Mouse (Mus musculus): ENCODE results near the gene Ston2. TPM values are rescaled to one million over a fixed set of nuclear protein-coding genes. Genes with fewer than 3 reads are reported as not detected.

Gene Ston2
- polyA plus RNA-seq, 1 experiment from 2014 or later: 9.8 TPM

GRCm38 (mm10) chr12:91744091-91744490 lies 44.1 kb downstream of the Ston2 start:
- WGBS: 80% methylated on average over 6 of the region's 6 CpGs
- Histone ChIP-seq H3K27ac (no peak overlapping the region), H3K4me2 (no peak overlapping the region), H3K27me3 (replicated peaks) (no peaks in the 10 kb centered on the region), H3K4me1 (peaks cover 8% of the 10 kb centered on the region), H3K4me3 (replicated peaks) (no peak overlapping the region), H3K36me3 (no peaks in the 10 kb centered on the region), H3K9ac (no peak overlapping the region), H3K9me3 (no peaks in the 10 kb centered on the region)
- ATAC-seq (ENCODE audit: insufficient read depth, low FRiP score, low read depth): no peak

GRCm38 (mm10) chr12:91742916-91743315 lies 45.3 kb downstream of the Ston2 start:
- Histone ChIP-seq H3K9ac (no peak overlapping the region), H3K27ac (no peak overlapping the region), H3K4me3 (replicated peaks) (no peak overlapping the region), H3K36me3 (no peaks in the 10 kb centered on the region), H3K9me3 (no peaks in the 10 kb centered on the region), H3K4me2 (no peak overlapping the region), H3K4me1 (peaks cover 8% of the 10 kb centered on the region), H3K27me3 (replicated peaks) (no peaks in the 10 kb centered on the region)
- no peak for ATAC-seq (ENCODE audit: insufficient read depth, low FRiP score, low read depth)
- WGBS: 87% methylated on average over 7 of the region's 7 CpGs

GRCm38 (mm10) chr12:91738381-91738780 lies 49.8 kb downstream of the Ston2 start:
- ATAC-seq (ENCODE audit: insufficient read depth, low FRiP score, low read depth): no peak
- Histone ChIP-seq H3K9ac (no peak overlapping the region), H3K9me3 (no peaks in the 10 kb centered on the region), H3K4me3 (replicated peaks) (no peak overlapping the region), H3K36me3 (no peaks in the 10 kb centered on the region), H3K27me3 (replicated peaks) (no peaks in the 10 kb centered on the region), H3K4me1 (peaks cover 5% of the 10 kb centered on the region; the same call in 1 of the 2 replicates), H3K4me2 (no peak overlapping the region), H3K27ac (no peak overlapping the region)
- WGBS: 82% methylated on average over 4 of the region's 4 CpGs

DNA sequence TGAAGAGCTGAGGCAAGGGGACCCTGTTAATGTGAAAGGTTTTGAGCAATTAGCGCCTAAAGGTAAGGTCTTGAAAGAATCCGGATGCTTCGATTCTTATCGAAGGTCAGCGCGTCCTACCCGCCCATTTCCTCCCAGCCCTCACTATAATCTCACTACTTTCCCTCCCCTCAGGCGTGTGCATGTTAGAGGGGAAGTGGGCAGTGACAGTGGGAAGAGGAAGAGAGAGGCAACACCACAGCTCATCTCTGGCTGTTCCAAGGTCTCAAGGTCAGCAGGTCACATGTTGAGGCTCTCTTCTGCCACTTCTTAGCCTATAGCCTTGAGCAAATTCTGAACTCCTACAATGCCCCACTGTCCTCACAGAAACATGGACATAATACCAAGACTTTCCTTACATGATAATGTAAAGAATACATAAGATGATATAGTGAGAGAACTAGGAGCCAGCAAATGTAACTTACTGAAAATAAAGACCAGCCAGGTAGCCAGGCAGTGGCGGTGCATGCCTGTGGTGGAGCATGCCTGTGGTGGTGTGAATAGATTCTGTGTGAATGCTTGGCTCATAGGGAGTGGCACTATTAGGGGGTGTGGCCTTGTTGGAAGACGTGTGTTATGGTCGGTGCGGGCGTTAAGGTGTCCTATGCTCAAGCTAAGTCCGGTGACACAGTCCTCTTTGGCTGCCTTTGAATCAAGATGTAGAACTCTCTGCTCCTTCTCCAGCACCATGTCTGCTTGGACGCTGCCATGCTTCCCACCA lies 51.8 kb downstream of the Ston2 start:
- 0 out of 2 replicates have a peak, but pooled peaks have one; percentile 41 for ATAC-seq (ENCODE audit: insufficient read depth, low FRiP score, low read depth)
- 89% methylated on average over 15 of the region's 15 CpGs for WGBS

DNA sequence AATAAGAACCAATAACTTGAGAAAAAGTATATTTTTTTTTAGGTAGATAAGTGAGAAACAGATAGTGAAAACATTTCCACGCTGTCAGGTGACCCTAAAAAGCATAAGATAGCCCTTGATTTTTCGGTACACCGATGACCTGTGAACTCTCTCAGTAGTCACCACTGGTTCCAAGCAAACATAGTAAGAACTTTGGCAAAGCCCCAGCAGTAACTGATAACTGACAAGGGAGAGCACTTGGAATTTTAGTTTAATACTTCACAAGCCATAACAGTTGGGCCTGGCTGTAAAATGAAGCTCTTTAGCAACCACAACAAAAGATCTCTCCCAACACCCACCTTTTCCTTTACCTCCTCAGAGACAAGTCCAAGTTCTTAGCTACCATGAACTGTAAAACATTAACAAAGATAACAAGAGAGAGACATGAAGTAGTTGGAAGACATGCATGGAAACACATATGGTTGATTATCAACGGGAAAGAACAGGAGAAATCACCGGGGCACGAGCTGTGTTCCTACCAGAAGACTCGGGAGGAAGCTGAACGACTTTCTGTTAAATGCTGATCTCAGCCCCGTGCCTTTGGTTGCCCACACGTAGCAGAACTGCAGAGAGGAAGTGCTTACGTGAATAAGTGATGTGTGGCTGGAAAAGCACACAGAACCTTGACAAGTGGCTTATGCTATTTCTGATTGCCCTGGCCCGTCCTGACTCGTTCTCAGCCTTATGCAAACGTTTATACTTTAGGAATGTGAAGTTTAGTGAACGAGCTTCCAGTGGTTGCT lies 53.8 kb downstream of the Ston2 start:
- H3K9me3 ChIP-seq: no peaks in the 10 kb centered on the region
- no peak overlapping the region for H3K4me2 ChIP-seq
- H3K4me1 ChIP-seq: peaks cover 5% of the 10 kb centered on the region; the same call in 1 of the 2 replicates
- 43% methylated on average over 15 of the region's 15 CpGs for WGBS
- H3K36me3 ChIP-seq: no peaks in the 10 kb centered on the region
- no peaks in the 10 kb centered on the region for H3K27me3 ChIP-seq (replicated peaks)
- H3K27ac ChIP-seq: no peak overlapping the region
- no peak for ATAC-seq (ENCODE audit: insufficient read depth, low FRiP score, low read depth)
- no peak overlapping the region for H3K9ac ChIP-seq
- no peak overlapping the region for H3K4me3 ChIP-seq (replicated peaks)

More for the DNA sequence above, 51.8 kb downstream of the Ston2 start:
- Histone ChIP-seq H3K9me3 (no peaks in the 10 kb centered on the region), H3K4me2 (no peak overlapping the region), H3K27ac (no peak overlapping the region), H3K4me3 (replicated peaks) (no peak overlapping the region), H3K9ac (no peak overlapping the region), H3K27me3 (replicated peaks) (no peaks in the 10 kb centered on the region), H3K4me1 (peaks cover 5% of the 10 kb centered on the region; the same call in 1 of the 2 replicates), H3K36me3 (no peaks in the 10 kb centered on the region)

DNA sequence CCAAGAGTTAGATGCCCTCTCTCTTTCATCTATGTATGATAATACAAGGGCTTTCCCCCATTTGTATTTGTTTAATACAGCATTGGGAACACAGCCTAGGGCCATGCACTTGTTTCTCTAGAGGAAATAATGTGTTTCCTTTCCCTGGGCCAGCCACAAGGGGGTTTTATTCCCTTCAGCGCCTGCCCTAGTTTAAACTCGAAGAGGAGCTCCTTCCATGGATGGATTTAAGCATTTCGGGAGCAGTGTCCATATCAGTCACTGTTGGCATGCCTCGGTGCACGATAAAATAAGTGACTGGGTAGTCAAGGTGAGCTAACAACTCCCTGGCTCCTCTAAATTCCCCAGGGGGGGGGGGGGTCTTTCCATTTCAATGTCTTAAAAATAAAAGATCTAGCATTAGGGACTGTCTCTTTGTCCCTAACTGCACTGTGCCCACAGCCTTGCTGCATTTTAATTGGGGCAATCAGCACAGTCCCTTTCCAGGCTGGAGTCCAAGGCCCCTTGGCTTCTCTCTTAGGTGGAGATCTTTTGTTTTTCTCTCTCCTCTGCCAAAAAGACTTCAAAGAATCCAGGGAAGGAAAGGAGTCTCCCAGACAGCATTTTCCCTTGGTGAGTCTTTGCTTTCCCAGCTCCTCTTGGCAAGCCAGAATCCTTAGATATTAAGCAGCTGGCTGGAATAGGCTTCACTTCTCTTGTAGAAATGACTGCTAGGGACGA lies 55.3 kb downstream of the Ston2 start:
- no peak overlapping the region for H3K27ac ChIP-seq
- H3K4me1 ChIP-seq: peaks cover 5% of the 10 kb centered on the region; the same call in 1 of the 2 replicates
- no peaks in the 10 kb centered on the region for H3K9me3 ChIP-seq
- no peaks in the 10 kb centered on the region for H3K36me3 ChIP-seq
- WGBS: 76% methylated on average over 6 of the region's 6 CpGs
- no peak overlapping the region for H3K4me2 ChIP-seq
- no peak for ATAC-seq (ENCODE audit: insufficient read depth, low FRiP score, low read depth)
- no peak overlapping the region for H3K9ac ChIP-seq
- H3K27me3 ChIP-seq (replicated peaks): no peaks in the 10 kb centered on the region
- no peak overlapping the region for H3K4me3 ChIP-seq (replicated peaks)

- no peak overlapping the region for H3K9ac ChIP-seq
- 85% methylated on average over 7 of the region's 7 CpGs for WGBS
- H3K27ac ChIP-seq: no peak overlapping the region
- no peaks in the 10 kb centered on the region for H3K4me1 ChIP-seq
- H3K27me3 ChIP-seq (replicated peaks): no peaks in the 10 kb centered on the region
- no peak overlapping the region for H3K4me2 ChIP-seq
- ATAC-seq (ENCODE audit: insufficient read depth, low FRiP score, low read depth): no peak
- no peaks in the 10 kb centered on the region for H3K36me3 ChIP-seq
- no peaks in the 10 kb centered on the region for H3K9me3 ChIP-seq
- H3K4me3 ChIP-seq (replicated peaks): no peak overlapping the region
Observed at GRCm38 (mm10) chr12:91726202-91726601, 62.0 kb downstream of the Ston2 start.

DNA sequence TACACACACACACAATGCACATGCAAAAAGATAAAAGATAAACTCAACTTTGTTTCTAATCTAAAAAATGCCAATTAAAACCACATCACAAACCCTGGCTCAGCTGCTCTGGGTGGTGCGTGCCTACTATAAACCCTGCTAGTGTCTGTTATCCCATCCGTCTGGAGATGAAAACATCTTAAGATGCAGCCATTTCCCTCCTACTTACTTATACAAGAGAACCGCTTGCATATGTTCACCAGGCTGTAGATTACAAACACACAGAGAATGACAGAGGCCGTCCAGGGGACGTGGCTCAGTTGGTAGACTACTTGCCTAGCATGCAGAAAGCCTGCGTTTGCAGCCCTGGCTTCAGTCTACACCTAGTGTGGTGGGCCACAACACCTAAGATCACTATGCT lies 64.3 kb downstream of the Ston2 start:
- H3K4me1 ChIP-seq: no peaks in the 10 kb centered on the region
- ATAC-seq (ENCODE audit: insufficient read depth, low FRiP score, low read depth): no peak
- 82% methylated on average over 6 of the region's 6 CpGs for WGBS

DNA sequence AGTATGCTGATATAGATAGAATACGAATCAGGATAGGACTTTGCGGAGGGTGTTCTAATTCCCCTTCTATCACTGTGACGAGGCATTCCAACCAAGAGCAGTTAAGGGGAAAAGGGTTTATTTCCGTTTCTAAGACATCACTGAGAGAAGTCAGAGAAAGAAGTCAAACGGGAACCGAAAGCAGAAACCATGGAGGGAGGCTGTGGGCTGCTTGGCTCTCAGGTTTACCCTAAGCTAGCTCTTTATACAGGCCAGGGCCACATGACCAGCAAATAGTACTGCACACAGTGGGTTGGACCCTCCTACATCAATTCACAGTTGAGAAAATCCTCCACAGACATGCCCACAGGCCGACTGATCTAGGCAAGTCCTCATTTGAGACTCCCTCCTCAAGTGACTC lies 69.1 kb downstream of the Ston2 start:
- no peaks in the 10 kb centered on the region for H3K4me1 ChIP-seq
- H3K27ac ChIP-seq: no peak overlapping the region
- no peaks in the 10 kb centered on the region for H3K9me3 ChIP-seq
- no peak for ATAC-seq (ENCODE audit: insufficient read depth, low FRiP score, low read depth)
- H3K4me2 ChIP-seq: no peak overlapping the region
- H3K36me3 ChIP-seq: no peaks in the 10 kb centered on the region
- H3K9ac ChIP-seq: no peak overlapping the region
- 82% methylated on average over 7 of the region's 7 CpGs for WGBS
- H3K27me3 ChIP-seq (replicated peaks): no peaks in the 10 kb centered on the region
- no peak overlapping the region for H3K4me3 ChIP-seq (replicated peaks)

More for the DNA sequence above, 64.3 kb downstream of the Ston2 start:
- H3K9me3 ChIP-seq: no peaks in the 10 kb centered on the region
- no peak overlapping the region for H3K9ac ChIP-seq
- no peak overlapping the region for H3K4me2 ChIP-seq
- no peaks in the 10 kb centered on the region for H3K36me3 ChIP-seq
- H3K4me3 ChIP-seq (replicated peaks): no peak overlapping the region
- no peak overlapping the region for H3K27ac ChIP-seq
- no peaks in the 10 kb centered on the region for H3K27me3 ChIP-seq (replicated peaks)

DNA sequence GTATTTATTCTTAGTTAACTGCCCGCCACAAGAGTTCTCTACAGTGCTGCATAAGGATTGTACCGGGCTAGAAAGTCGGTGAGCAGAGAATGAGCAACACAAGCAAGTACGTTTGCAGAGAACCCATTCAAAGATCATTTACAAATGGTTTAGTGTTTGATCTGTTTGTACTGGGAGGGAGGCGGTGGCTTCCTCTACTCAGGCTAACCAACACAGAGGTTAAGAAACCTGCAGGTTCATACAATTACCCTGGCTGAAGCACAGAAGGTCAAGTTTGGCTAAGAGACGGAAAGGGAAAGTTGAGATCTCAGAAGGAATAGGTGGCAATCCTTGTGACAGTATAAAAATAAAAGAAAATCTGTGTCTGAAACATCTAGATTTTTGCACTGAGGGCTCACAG lies 72.5 kb downstream of the Ston2 start:
- no peak overlapping the region for H3K27ac ChIP-seq
- no peaks in the 10 kb centered on the region for H3K27me3 ChIP-seq (replicated peaks)
- H3K9me3 ChIP-seq: no peaks in the 10 kb centered on the region
- H3K4me3 ChIP-seq (replicated peaks): no peak overlapping the region
- H3K9ac ChIP-seq: no peak overlapping the region
- H3K36me3 ChIP-seq: no peaks in the 10 kb centered on the region
- H3K4me1 ChIP-seq: no peaks in the 10 kb centered on the region
- H3K4me2 ChIP-seq: no peak overlapping the region
- no peak for ATAC-seq (ENCODE audit: insufficient read depth, low FRiP score, low read depth)
- WGBS: 56% methylated on average over 6 of the region's 6 CpGs

DNA sequence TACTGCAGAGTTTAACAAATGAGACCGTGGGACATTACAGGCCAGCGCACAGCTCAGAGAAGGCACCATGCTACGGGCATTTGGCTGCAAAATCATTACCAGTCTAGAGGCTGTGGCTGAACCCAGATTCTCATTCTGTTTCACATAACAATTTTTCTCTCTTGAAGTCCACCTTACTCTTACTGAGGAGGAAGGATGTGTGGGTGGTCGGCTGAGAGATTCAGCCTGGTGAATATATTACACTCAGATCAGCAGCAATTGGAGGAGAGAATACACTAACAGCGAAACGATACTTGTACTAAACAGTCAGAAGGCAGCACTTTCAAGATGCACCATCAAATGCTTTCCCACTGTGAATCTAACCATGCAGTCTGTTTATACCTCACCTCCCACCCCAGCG lies 74.8 kb downstream of the Ston2 start:
- Histone ChIP-seq H3K4me3 (replicated peaks) (no peak overlapping the region), H3K27ac (no peak overlapping the region), H3K9ac (no peak overlapping the region), H3K4me1 (no peaks in the 10 kb centered on the region), H3K4me2 (no peak overlapping the region), H3K36me3 (no peaks in the 10 kb centered on the region), H3K27me3 (replicated peaks) (no peaks in the 10 kb centered on the region), H3K9me3 (no peaks in the 10 kb centered on the region)
- ATAC-seq (ENCODE audit: insufficient read depth, low FRiP score, low read depth): no peak
- 90% methylated on average over 7 of the region's 7 CpGs for WGBS

GRCm38 (mm10) chr12:91711655-91712054 lies 76.5 kb downstream of the Ston2 start:
- H3K4me3 ChIP-seq (replicated peaks): no peak overlapping the region
- no peaks in the 10 kb centered on the region for H3K36me3 ChIP-seq
- no peaks in the 10 kb centered on the region for H3K27me3 ChIP-seq (replicated peaks)
- H3K27ac ChIP-seq: no peak overlapping the region
- ATAC-seq (ENCODE audit: insufficient read depth, low FRiP score, low read depth): no peak
- 85% methylated on average over 4 of the region's 4 CpGs for WGBS
- H3K9me3 ChIP-seq: no peaks in the 10 kb centered on the region
- no peak overlapping the region for H3K9ac ChIP-seq
- no peak overlapping the region for H3K4me2 ChIP-seq
- no peaks in the 10 kb centered on the region for H3K4me1 ChIP-seq
